Mouse (Mus musculus): ENCODE measurements around the gene Uqcr10. TPM values are rescaled to one million over a fixed set of nuclear protein-coding genes. Genes with fewer than 3 reads are reported as not detected.

The Uqcr10 gene
- polyA plus RNA-seq, 1 experiment: 850 TPM

- no peak for TF ChIP-seq POLR2A (IDR thresholded peaks at IDR 0.05; ENCODE audit: control insufficient read depth, extremely low read depth, insufficient read depth, low read length, poor library complexity)
- TF ChIP-seq CTCF (IDR thresholded peaks at IDR 0.05; ENCODE audit: borderline replicate concordance, control insufficient read depth, extremely low read depth, insufficient read depth, low read length, poor library complexity): no peak
- no peak for DNase-seq
Observed at GRCm38 (mm10) chr11:4705178-4705577, 1.0 kb upstream of the Uqcr10 start.

DNA sequence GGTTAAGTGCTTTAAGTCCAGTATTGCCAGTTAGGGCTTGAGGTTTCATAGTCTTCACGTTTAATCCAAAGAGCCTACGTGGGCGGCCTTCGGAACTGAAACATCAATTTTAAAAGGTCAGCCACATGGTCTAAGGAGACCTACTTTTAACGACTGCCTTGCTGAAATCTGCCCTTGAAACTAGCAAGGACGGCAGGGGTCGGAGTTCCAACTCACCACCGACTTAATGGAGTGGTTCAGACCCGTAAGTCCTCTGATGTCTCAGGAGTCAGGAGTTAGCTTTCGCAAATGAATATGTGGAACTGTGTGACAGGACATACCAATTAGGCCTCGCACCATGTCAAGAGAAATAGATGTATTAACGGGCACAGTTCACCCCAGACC is 462 bp downstream of the Uqcr10 start:
- TF ChIP-seq CTCF (IDR thresholded peaks at IDR 0.05; ENCODE audit: borderline replicate concordance, control insufficient read depth, extremely low read depth, insufficient read depth, low read length, poor library complexity) (no peak), POLR2A (IDR thresholded peaks at IDR 0.05; ENCODE audit: control insufficient read depth, extremely low read depth, insufficient read depth, low read length, poor library complexity) (no peak)
- H3K36me3 ChIP-seq (ENCODE audit: control insufficient read depth, insufficient read depth, low read length): peaks cover 8% of the 10 kb centered on the region; the same call in 1 of the 2 replicates
- H3K4me1 ChIP-seq (replicated peaks; ENCODE audit: control insufficient read depth, insufficient read depth, low read length): peaks cover 7% of the 10 kb centered on the region
- H3K4me3 ChIP-seq (ENCODE audit: control insufficient read depth, insufficient read depth, low read length): peak overlapping the region; percentile 87
- DNase-seq: no peak
- H3K27me3 ChIP-seq (ENCODE audit: control insufficient read depth, insufficient read depth, low read length): no peaks in the 10 kb centered on the region
- 4% methylated on average over 12 of the region's 12 CpGs for WGBS
- H3K27ac ChIP-seq (ENCODE audit: control insufficient read depth, insufficient read depth, low read length): no peak overlapping the region

More at GRCm38 (mm10) chr11:4705178-4705577, 1.0 kb upstream of the Uqcr10 start:
- Histone ChIP-seq H3K4me3 (ENCODE audit: control insufficient read depth, insufficient read depth, low read length) (peak overlapping the region; percentile 59), H3K27me3 (ENCODE audit: control insufficient read depth, insufficient read depth, low read length) (no peaks in the 10 kb centered on the region), H3K36me3 (ENCODE audit: control insufficient read depth, insufficient read depth, low read length) (peaks cover 8% of the 10 kb centered on the region; the same call in 1 of the 2 replicates), H3K27ac (ENCODE audit: control insufficient read depth, insufficient read depth, low read length) (peak overlapping the region; percentile 34; the same call in 1 of the 2 replicates), H3K4me1 (replicated peaks; ENCODE audit: control insufficient read depth, insufficient read depth, low read length) (peaks cover 7% of the 10 kb centered on the region)
- WGBS: 18% methylated on average over 4 of the region's 4 CpGs

GRCm38 (mm10) chr11:4700726-4701125 is 3.4 kb downstream of the Uqcr10 start:
- no peak overlapping the region for H3K27ac ChIP-seq (ENCODE audit: control insufficient read depth, insufficient read depth, low read length)
- TF ChIP-seq POLR2A (IDR thresholded peaks at IDR 0.05; ENCODE audit: control insufficient read depth, extremely low read depth, insufficient read depth, low read length, poor library complexity) (no peak), CTCF (IDR thresholded peaks at IDR 0.05; ENCODE audit: borderline replicate concordance, control insufficient read depth, extremely low read depth, insufficient read depth, low read length, poor library complexity) (no peak)
- H3K36me3 ChIP-seq (ENCODE audit: control insufficient read depth, insufficient read depth, low read length): peaks cover 8% of the 10 kb centered on the region; the same call in 1 of the 2 replicates
- WGBS: 97% methylated on average over 8 of the region's 8 CpGs
- no peak for DNase-seq
- H3K4me3 ChIP-seq (ENCODE audit: control insufficient read depth, insufficient read depth, low read length): no peak overlapping the region
- H3K27me3 ChIP-seq (ENCODE audit: control insufficient read depth, insufficient read depth, low read length): no peaks in the 10 kb centered on the region
- H3K4me1 ChIP-seq (replicated peaks; ENCODE audit: control insufficient read depth, insufficient read depth, low read length): peaks cover 7% of the 10 kb centered on the region

DNA sequence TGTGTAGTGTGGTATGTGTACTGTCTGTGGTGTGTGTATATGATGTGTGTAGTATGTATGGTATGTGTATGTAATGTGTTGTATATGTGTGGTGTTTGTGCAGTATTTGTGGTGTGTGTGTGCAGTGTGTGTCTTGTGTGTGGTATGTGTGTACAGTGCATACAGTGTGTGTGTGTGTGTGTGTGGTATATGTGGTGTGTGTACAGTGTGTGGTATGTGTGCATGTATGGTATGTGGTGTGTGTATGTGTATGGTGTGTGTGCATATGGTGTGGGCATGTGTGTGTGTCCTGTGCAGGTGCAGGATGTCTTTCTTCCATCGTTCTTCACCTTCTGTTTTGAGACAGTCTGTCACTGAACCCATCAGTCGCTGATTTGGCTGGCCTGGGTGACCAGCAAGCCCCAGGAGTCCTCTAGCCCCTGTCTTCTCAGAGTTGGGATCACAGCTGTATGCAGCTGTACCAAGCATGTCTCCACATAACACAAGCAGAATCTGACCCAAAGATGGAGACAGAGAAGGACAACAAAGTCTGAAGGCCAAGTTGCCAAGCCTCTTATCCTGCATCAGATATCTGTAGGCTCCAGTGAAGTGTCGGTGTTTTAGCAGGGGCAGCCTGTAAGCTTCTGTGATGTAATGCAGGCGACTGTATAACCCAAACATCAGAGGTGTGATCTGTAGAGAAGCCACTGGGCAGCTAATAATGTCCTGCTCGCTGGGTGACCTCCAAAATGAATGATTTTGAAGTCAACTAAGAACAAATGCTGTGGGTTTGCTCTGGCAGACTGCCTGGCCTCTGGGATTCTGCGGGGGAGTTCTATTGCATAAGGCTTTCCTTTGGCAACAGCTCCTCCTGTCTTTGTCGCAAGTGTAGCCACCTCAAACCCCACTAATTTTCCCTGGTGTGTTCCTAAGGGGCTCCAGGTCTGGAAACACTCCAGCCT is 6.8 kb downstream of the Uqcr10 start:
- WGBS: 57% methylated on average over 7 of the region's 7 CpGs
- TF ChIP-seq CTCF (IDR thresholded peaks at IDR 0.05; ENCODE audit: borderline replicate concordance, control insufficient read depth, extremely low read depth, insufficient read depth, low read length, poor library complexity) (no peak), POLR2A (IDR thresholded peaks at IDR 0.05; ENCODE audit: control insufficient read depth, extremely low read depth, insufficient read depth, low read length, poor library complexity) (no peak)
- no peak overlapping the region for H3K4me3 ChIP-seq (ENCODE audit: control insufficient read depth, insufficient read depth, low read length)
- H3K4me1 ChIP-seq (replicated peaks; ENCODE audit: control insufficient read depth, insufficient read depth, low read length): no peaks in the 10 kb centered on the region
- no peaks in the 10 kb centered on the region for H3K27me3 ChIP-seq (ENCODE audit: control insufficient read depth, insufficient read depth, low read length)
- DNase-seq: no peak
- H3K36me3 ChIP-seq (ENCODE audit: control insufficient read depth, insufficient read depth, low read length): peaks cover 8% of the 10 kb centered on the region; the same call in 1 of the 2 replicates
- H3K27ac ChIP-seq (ENCODE audit: control insufficient read depth, insufficient read depth, low read length): no peak overlapping the region

- Histone ChIP-seq H3K4me1 (replicated peaks; ENCODE audit: control insufficient read depth, insufficient read depth, low read length) (no peaks in the 10 kb centered on the region), H3K27ac (ENCODE audit: control insufficient read depth, insufficient read depth, low read length) (no peak overlapping the region), H3K36me3 (ENCODE audit: control insufficient read depth, insufficient read depth, low read length) (no peaks in the 10 kb centered on the region), H3K27me3 (ENCODE audit: control insufficient read depth, insufficient read depth, low read length) (no peaks in the 10 kb centered on the region), H3K4me3 (ENCODE audit: control insufficient read depth, insufficient read depth, low read length) (no peak overlapping the region)
- TF ChIP-seq POLR2A (IDR thresholded peaks at IDR 0.05; ENCODE audit: control insufficient read depth, extremely low read depth, insufficient read depth, low read length, poor library complexity) (no peak), CTCF (IDR thresholded peaks at IDR 0.05; ENCODE audit: borderline replicate concordance, control insufficient read depth, extremely low read depth, insufficient read depth, low read length, poor library complexity) (no peak)
- DNase-seq: no peak
- 94% methylated on average over 11 of the region's 11 CpGs for WGBS
Observed at GRCm38 (mm10) chr11:4692162-4692561, 12.0 kb downstream of the Uqcr10 start.

DNA sequence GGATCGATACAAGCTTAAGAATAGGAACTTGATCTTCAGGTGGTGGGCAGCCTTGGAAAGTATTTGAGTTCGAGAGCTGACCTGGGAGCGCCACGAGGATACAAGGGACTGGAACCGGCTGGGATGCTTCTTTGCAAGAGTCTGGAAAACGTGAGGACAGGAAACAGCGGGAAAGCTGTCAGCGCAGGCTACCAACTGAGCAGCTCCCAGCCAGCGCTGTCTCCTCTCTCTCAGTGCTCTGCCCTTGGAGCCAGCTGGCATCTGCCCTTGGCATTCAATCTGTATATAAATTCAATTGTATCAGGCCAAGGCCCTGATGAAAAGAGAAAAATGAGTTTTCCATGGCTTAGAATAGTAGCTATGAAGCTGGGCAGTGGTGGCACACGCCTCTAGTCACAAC is 12.9 kb downstream of the Uqcr10 start:
- Histone ChIP-seq H3K4me3 (ENCODE audit: control insufficient read depth, insufficient read depth, low read length) (no peak overlapping the region), H3K27ac (ENCODE audit: control insufficient read depth, insufficient read depth, low read length) (no peak overlapping the region), H3K36me3 (ENCODE audit: control insufficient read depth, insufficient read depth, low read length) (no peaks in the 10 kb centered on the region), H3K4me1 (replicated peaks; ENCODE audit: control insufficient read depth, insufficient read depth, low read length) (no peaks in the 10 kb centered on the region), H3K27me3 (ENCODE audit: control insufficient read depth, insufficient read depth, low read length) (no peaks in the 10 kb centered on the region)
- TF ChIP-seq POLR2A (IDR thresholded peaks at IDR 0.05; ENCODE audit: control insufficient read depth, extremely low read depth, insufficient read depth, low read length, poor library complexity): no peak
- no peak for TF ChIP-seq CTCF (IDR thresholded peaks at IDR 0.05; ENCODE audit: borderline replicate concordance, control insufficient read depth, extremely low read depth, insufficient read depth, low read length, poor library complexity)
- WGBS: 93% methylated on average over 10 of the region's 10 CpGs
- DNase-seq: no peak

All from thymus, adult 2 months (tissue).